Mouse (Mus musculus): ENCODE results near the gene Tcf7l2. TPM values are rescaled to one million over a fixed set of nuclear protein-coding genes. Genes with fewer than 3 reads are reported as not detected.

The Tcf7l2 gene
- polyA plus RNA-seq, 1 experiment = 5.4 TPM

GRCm38 (mm10) chr19:55880664-55881359 is 139.2 kb downstream of the Tcf7l2 start:
- TF ChIP-seq POLR2AphosphoS2 (IDR thresholded peaks at IDR 0.05; ENCODE audit: insufficient read length, low read depth) = no peak
- TF ChIP-seq MYOD1 (IDR thresholded peaks at IDR 0.05; ENCODE audit: control insufficient read depth in 1 of 3, insufficient read length in 2 of 3, low read depth in 2 of 3) = no peak
- no peak for TF ChIP-seq E2F4 (IDR thresholded peaks at IDR 0.05; ENCODE audit: insufficient read depth)
- TF ChIP-seq USF1 (IDR thresholded peaks at IDR 0.05; ENCODE audit: low read depth) = no peak
- TF ChIP-seq SRF (IDR thresholded peaks at IDR 0.05; ENCODE audit: control insufficient read depth, insufficient read length, low read depth) = no peak
- TF ChIP-seq MYOG (IDR thresholded peaks at IDR 0.05; ENCODE audit: control insufficient read depth in 1 of 3, insufficient read depth in 1 of 3, insufficient read length in 2 of 3, low read depth in 2 of 3) = no peak
- Histone ChIP-seq H3K4me3 (no peak overlapping the region), H3K79me2 (ENCODE audit: control insufficient read depth, insufficient read depth) (peaks cover 10% of the 10 kb centered on the region), H3K4me2 (ENCODE audit: low read depth) (no peak overlapping the region), H3K36me3 (ENCODE audit: control insufficient read depth, insufficient read depth) (no peaks in the 10 kb centered on the region), H3K27me3 (ENCODE audit: control insufficient read depth, insufficient read depth, insufficient read length) (no peaks in the 10 kb centered on the region), H3ac (ENCODE audit: control insufficient read depth, insufficient read length) (no peak overlapping the region)

GRCm38 (mm10) chr19:55886536-55886935 is 144.9 kb downstream of the Tcf7l2 start:
- no peak overlapping the region for H3K4me3 ChIP-seq
- TF ChIP-seq USF1 (IDR thresholded peaks at IDR 0.05; ENCODE audit: low read depth) (no peak), POLR2AphosphoS2 (IDR thresholded peaks at IDR 0.05; ENCODE audit: insufficient read length, low read depth) (no peak), POLR2A (IDR thresholded peaks at IDR 0.05; ENCODE audit: insufficient read length, low read depth) (no peak), E2F4 (IDR thresholded peaks at IDR 0.05; ENCODE audit: insufficient read depth) (no peak), SRF (IDR thresholded peaks at IDR 0.05; ENCODE audit: control insufficient read depth, insufficient read length, low read depth) (no peak), CEBPB (IDR thresholded peaks at IDR 0.05; ENCODE audit: insufficient read depth, poor library complexity, severe bottlenecking) (no peak), MYOG (IDR thresholded peaks at IDR 0.05; ENCODE audit: control insufficient read depth in 1 of 3, insufficient read depth in 1 of 3, insufficient read length in 2 of 3, low read depth in 2 of 3) (no peak), REST (IDR thresholded peaks at IDR 0.05; ENCODE audit: insufficient read depth, insufficient read length) (no peak), TCF12 (IDR thresholded peaks at IDR 0.05; ENCODE audit: insufficient read depth, poor library complexity, severe bottlenecking) (no peak), TCF3 (IDR thresholded peaks at IDR 0.05; ENCODE audit: insufficient read length, low read depth) (no peak), MAX (IDR thresholded peaks at IDR 0.05; ENCODE audit: low read depth) (no peak), MYOD1 (IDR thresholded peaks at IDR 0.05; ENCODE audit: control insufficient read depth in 1 of 3, insufficient read length in 2 of 3, low read depth in 2 of 3) (no peak)
- no peaks in the 10 kb centered on the region for H3K36me3 ChIP-seq (ENCODE audit: control insufficient read depth, insufficient read depth)
- H3K79me2 ChIP-seq (ENCODE audit: control insufficient read depth, insufficient read depth) = peaks cover 13% of the 10 kb centered on the region
- H3K27me3 ChIP-seq (ENCODE audit: control insufficient read depth, insufficient read depth, insufficient read length) = no peaks in the 10 kb centered on the region
- no peak overlapping the region for H3ac ChIP-seq (ENCODE audit: control insufficient read depth, insufficient read length)
- H3K4me2 ChIP-seq (ENCODE audit: low read depth) = no peak overlapping the region

GRCm38 (mm10) chr19:55891692-55892183 is 150.1 kb downstream of the Tcf7l2 start:
- H3ac ChIP-seq (ENCODE audit: control insufficient read depth, insufficient read length) = no peak overlapping the region
- no peak for TF ChIP-seq USF1 (IDR thresholded peaks at IDR 0.05; ENCODE audit: low read depth)
- no peak for TF ChIP-seq MYOG (IDR thresholded peaks at IDR 0.05; ENCODE audit: control insufficient read depth in 1 of 3, insufficient read depth in 1 of 3, insufficient read length in 2 of 3, low read depth in 2 of 3)
- TF ChIP-seq SRF (IDR thresholded peaks at IDR 0.05; ENCODE audit: control insufficient read depth, insufficient read length, low read depth) = no peak
- TF ChIP-seq CEBPB (IDR thresholded peaks at IDR 0.05; ENCODE audit: insufficient read depth, poor library complexity, severe bottlenecking) = no peak
- TF ChIP-seq POLR2A (IDR thresholded peaks at IDR 0.05; ENCODE audit: insufficient read length, low read depth) = no peak
- no peak for TF ChIP-seq TCF12 (IDR thresholded peaks at IDR 0.05; ENCODE audit: insufficient read depth, poor library complexity, severe bottlenecking)
- no peak for TF ChIP-seq E2F4 (IDR thresholded peaks at IDR 0.05; ENCODE audit: insufficient read depth)
- TF ChIP-seq MAX (IDR thresholded peaks at IDR 0.05; ENCODE audit: low read depth) = no peak
- no peak for TF ChIP-seq POLR2AphosphoS2 (IDR thresholded peaks at IDR 0.05; ENCODE audit: insufficient read length, low read depth)
- TF ChIP-seq MYOD1 (IDR thresholded peaks at IDR 0.05; ENCODE audit: control insufficient read depth in 1 of 3, insufficient read length in 2 of 3, low read depth in 2 of 3) = no peak
- no peak for TF ChIP-seq REST (IDR thresholded peaks at IDR 0.05; ENCODE audit: insufficient read depth, insufficient read length)
- no peak for TF ChIP-seq TCF3 (IDR thresholded peaks at IDR 0.05; ENCODE audit: insufficient read length, low read depth)
- H3K36me3 ChIP-seq (ENCODE audit: control insufficient read depth, insufficient read depth) = no peaks in the 10 kb centered on the region
- no peaks in the 10 kb centered on the region for H3K27me3 ChIP-seq (ENCODE audit: control insufficient read depth, insufficient read depth, insufficient read length)
- H3K4me2 ChIP-seq (ENCODE audit: low read depth) = no peak overlapping the region
- peaks cover 9% of the 10 kb centered on the region for H3K79me2 ChIP-seq (ENCODE audit: control insufficient read depth, insufficient read depth)
- no peak overlapping the region for H3K4me3 ChIP-seq

DNA sequence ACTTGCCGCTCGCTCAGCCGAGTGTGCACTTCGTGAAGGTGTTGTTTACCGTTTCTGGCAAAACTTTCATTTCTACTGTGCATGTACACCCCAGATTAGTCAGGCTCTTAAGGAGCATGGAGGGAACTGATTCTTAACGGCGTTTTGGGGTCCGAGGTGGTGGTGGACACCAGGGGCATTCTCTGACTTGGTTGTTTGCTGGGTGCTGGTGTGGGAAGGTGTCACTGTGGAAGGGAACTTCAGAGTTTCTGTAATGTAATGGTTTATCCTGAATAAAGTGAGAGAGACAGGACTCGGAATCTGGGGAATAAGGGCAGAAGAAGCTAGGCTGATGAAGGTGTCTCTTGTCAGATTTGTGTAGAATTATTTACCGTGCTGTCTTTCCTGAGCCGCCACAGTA is 151.9 kb downstream of the Tcf7l2 start:
- peaks cover 4% of the 10 kb centered on the region for H3K79me2 ChIP-seq (ENCODE audit: control insufficient read depth, insufficient read depth)
- H3K4me2 ChIP-seq (ENCODE audit: low read depth) = no peak overlapping the region
- no peak overlapping the region for H3K4me3 ChIP-seq
- H3K27me3 ChIP-seq (ENCODE audit: control insufficient read depth, insufficient read depth, insufficient read length) = no peaks in the 10 kb centered on the region
- no peak for TF ChIP-seq CEBPB (IDR thresholded peaks at IDR 0.05; ENCODE audit: insufficient read depth, poor library complexity, severe bottlenecking)
- TF ChIP-seq TCF12 (IDR thresholded peaks at IDR 0.05; ENCODE audit: insufficient read depth, poor library complexity, severe bottlenecking) = no peak
- TF ChIP-seq POLR2A (IDR thresholded peaks at IDR 0.05; ENCODE audit: insufficient read length, low read depth) = no peak
- no peak for TF ChIP-seq USF1 (IDR thresholded peaks at IDR 0.05; ENCODE audit: low read depth)
- no peak for TF ChIP-seq E2F4 (IDR thresholded peaks at IDR 0.05; ENCODE audit: insufficient read depth)
- no peak for TF ChIP-seq TCF3 (IDR thresholded peaks at IDR 0.05; ENCODE audit: insufficient read length, low read depth)
- TF ChIP-seq MYOG (IDR thresholded peaks at IDR 0.05; ENCODE audit: control insufficient read depth in 1 of 3, insufficient read depth in 1 of 3, insufficient read length in 2 of 3, low read depth in 2 of 3) = no peak
- TF ChIP-seq SRF (IDR thresholded peaks at IDR 0.05; ENCODE audit: control insufficient read depth, insufficient read length, low read depth) = no peak
- no peak for TF ChIP-seq POLR2AphosphoS2 (IDR thresholded peaks at IDR 0.05; ENCODE audit: insufficient read length, low read depth)
- TF ChIP-seq REST (IDR thresholded peaks at IDR 0.05; ENCODE audit: insufficient read depth, insufficient read length) = no peak
- no peak for TF ChIP-seq MYOD1 (IDR thresholded peaks at IDR 0.05; ENCODE audit: control insufficient read depth in 1 of 3, insufficient read length in 2 of 3, low read depth in 2 of 3)
- TF ChIP-seq MAX (IDR thresholded peaks at IDR 0.05; ENCODE audit: low read depth) = no peak
- H3ac ChIP-seq (ENCODE audit: control insufficient read depth, insufficient read length) = no peak overlapping the region
- H3K36me3 ChIP-seq (ENCODE audit: control insufficient read depth, insufficient read depth) = no peaks in the 10 kb centered on the region
